Comparison of ENCODE assay signal across 26 mouse cellular contexts in the genomic region with DNA sequence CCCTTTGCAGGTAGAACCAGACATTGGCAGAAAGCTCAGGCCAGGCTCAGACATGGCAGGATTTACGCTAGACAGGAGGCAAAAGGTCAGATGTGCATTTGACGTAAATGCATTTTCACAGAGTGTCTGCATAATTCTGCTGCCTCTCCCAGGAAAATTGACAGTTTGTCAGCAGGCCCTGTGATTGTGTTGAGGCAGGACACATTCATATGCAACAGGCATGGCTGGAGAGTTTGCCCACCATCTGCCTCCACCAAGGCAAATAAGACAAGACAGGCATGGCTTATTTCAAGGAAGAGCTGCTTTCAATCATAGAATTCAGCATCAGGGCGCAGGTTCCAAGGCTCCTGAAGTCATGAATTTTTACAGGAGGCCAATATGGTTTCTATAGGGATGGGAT.
"Had no signal": no experiment of that assay in that cellular context is flagged by ENCODE, and none has a peak within 500 bp of the region (broad histone marks: within the 10 kb centered on the region; RNA-seq: fewer than 3 reads in every experiment).

No protein-coding gene starts in this region.

- H3K4me2 ChIP-seq: heart, embryonic 11.5 days; heart, embryonic 13.5 days; heart, embryonic 15.5 days; hindbrain, embryonic 13.5 days; intestine, embryonic 15.5 days; limb, embryonic 12.5 days; liver, embryonic 11.5 days; liver, embryonic 13.5 days had no signal

- ATAC-seq: hindbrain, embryonic 16.5 days; inflammation-experienced regulatory T-cells, adult 6 months; intestine, embryonic 15.5 days; intestine, postnatal 0 days had no signal

- H3K36me3 ChIP-seq: heart, embryonic 13.5 days; heart, embryonic 15.5 days; hindbrain, embryonic 10.5 days; hindbrain, embryonic 13.5 days; intestine, embryonic 15.5 days; limb, embryonic 10.5 days; limb, embryonic 12.5 days; liver, embryonic 13.5 days had no signal

- H3K9ac ChIP-seq: heart, embryonic 13.5 days; heart, embryonic 15.5 days; hindbrain, embryonic 13.5 days; intestine, embryonic 15.5 days; limb, embryonic 12.5 days; liver, embryonic 13.5 days had no signal

- H3K27ac ChIP-seq: gastrocnemius, adult 2 months; heart, adult 2 months; heart, embryonic 13.5 days; heart, embryonic 15.5 days; hindbrain, embryonic 10.5 days; hindbrain, embryonic 13.5 days; intestine, embryonic 15.5 days; layer of hippocampus, adult 2 months; left cerebral cortex, adult 2 months; limb, embryonic 10.5 days; limb, embryonic 12.5 days; liver, embryonic 13.5 days had no signal

- DNase-seq: gastrocnemius, adult 2 months; gastrocnemius, postnatal 10 days; gastrocnemius, postnatal 25 days; heart, adult 2 months; heart, postnatal 4 days; kidney, adult 18-20 months; kidney, adult 8-10 months; kidney, postnatal 10 days; kidney, postnatal 25 days; kidney, postnatal 4 days; liver; liver, embryonic 13.5 days had no signal

- H3K9me3 ChIP-seq: heart, embryonic 13.5 days; heart, embryonic 15.5 days; hindbrain, embryonic 10.5 days; hindbrain, embryonic 13.5 days; intestine, embryonic 15.5 days; limb, embryonic 10.5 days; limb, embryonic 12.5 days; liver, embryonic 13.5 days had no signal

- H3K4me3 ChIP-seq: gastrocnemius, adult 2 months; heart, adult 2 months; heart, embryonic 13.5 days; heart, embryonic 15.5 days; hindbrain, embryonic 10.5 days; hindbrain, embryonic 13.5 days; intestine, embryonic 15.5 days; layer of hippocampus, adult 2 months; left cerebral cortex, adult 2 months; limb, embryonic 10.5 days; limb, embryonic 12.5 days; liver, embryonic 13.5 days had no signal

- H3K4me1 ChIP-seq: heart, embryonic 13.5 days; heart, embryonic 15.5 days; hindbrain, embryonic 10.5 days; intestine, embryonic 15.5 days; limb, embryonic 10.5 days; limb, embryonic 12.5 days; liver, embryonic 13.5 days had no signal

- H3K27me3 ChIP-seq: heart, embryonic 13.5 days; heart, embryonic 15.5 days; hindbrain, embryonic 13.5 days; intestine, embryonic 15.5 days; limb, embryonic 12.5 days; liver, embryonic 13.5 days had no signal
